Mouse (Mus musculus) cortical plate, adult 2 months (tissue): ENCODE measurements around the gene Btbd2.

Experiments used
- CTCF ChIP-seq: fragments of 200-500 bp; IDR thresholded peaks from 2 replicates; pipeline ENCODE4 v1.5.1; 2011; ENCODE audit warnings: mild to moderate bottlenecking, control low read depth, low read length; ENCODE audit not compliant: insufficient read depth; ENCODE audit errors: extremely low read depth
- POLR2A ChIP-seq: fragments of 200-500 bp; IDR thresholded peaks from 2 replicates; pipeline ENCODE4 v1.6.1; 2011; ENCODE audit warnings: mild to moderate bottlenecking, low read length, control low read depth; ENCODE audit not compliant: insufficient read depth; ENCODE audit errors: extremely low read depth

DNA sequence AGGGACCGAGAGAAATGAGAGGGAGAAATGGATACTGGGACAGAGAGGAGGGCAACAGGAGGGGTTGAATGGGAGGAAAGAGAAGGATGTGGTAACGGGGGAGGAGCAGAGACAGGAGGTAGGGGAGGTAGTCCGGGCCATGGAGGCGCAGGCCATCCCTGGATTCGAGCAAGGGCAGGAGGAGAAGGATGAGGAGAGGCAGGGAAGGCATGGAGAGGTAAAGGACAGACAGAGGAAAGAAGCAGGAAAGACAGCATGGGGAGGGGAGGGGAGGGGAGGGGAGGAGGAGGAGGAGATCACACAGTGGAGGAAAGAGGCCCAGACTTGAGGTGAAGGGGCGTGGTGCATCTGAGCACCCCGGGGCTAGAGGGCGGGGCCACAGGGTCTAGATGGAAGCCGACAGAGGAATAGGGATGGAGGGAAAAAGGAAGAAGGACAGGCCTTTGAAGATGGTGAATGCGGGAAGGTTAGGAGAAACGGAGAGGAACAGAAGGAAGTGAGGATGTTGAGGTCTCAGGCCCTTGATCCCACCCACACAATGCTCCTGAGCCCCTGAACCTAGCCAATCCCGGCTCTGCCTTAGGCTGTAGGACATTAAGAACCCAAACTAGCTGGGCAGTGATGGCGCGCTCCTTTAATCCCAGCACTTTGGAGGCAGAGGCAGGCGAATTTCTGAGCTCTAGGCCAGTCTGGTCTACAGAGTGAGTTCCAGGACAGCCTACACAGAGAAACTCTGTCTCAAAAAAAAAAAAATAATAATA is at the start of gene Btbd2:
- no peak for TF ChIP-seq POLR2A
- no peak for TF ChIP-seq CTCF
